Mouse (Mus musculus): ENCODE data around the gene Xbp1. TPM values are rescaled to one million over a fixed set of nuclear protein-coding genes. Genes with fewer than 3 reads are reported as not detected.

Xbp1 gene
- polyA plus RNA-seq, 1 experiment from 2014 or later, result 135 TPM

DNA sequence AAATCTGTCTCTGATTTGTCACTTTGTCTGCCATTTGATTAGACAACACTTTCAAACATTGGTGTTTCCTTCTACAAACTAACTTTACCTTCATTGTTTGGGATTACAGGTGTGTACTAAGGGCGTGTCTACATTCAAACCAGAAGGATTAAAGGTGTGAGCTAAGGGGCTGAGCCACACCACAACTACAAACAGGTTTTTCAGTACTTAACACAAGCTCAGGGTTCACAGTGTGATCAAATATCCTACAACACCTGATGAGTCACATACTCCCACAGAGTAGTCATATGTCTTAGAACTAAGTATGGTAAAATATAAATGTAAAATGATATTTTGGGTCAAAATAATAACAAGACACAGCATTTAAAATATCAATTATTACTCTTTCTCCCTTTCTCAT lies 31.5 kb downstream of the Xbp1 start:
- Histone ChIP-seq H3K36me3 (ENCODE audit: control insufficient read depth, insufficient read depth) (no peaks in the 10 kb centered on the region), H3K27me3 (replicated peaks; ENCODE audit: control insufficient read depth, insufficient read depth, low read length) (no peaks in the 10 kb centered on the region), H3K9me3 (ENCODE audit: control insufficient read depth, low read length) (no peaks in the 10 kb centered on the region), H3K9ac (replicated peaks; ENCODE audit: low read depth, low read length) (no peak overlapping the region), H3K4me3 (replicated peaks; ENCODE audit: low read length) (no peak overlapping the region), H3K27ac (ENCODE audit: low read length) (no peak overlapping the region), H3K4me2 (ENCODE audit: low read length) (no peak overlapping the region), H3K4me1 (replicated peaks; ENCODE audit: control insufficient read depth, insufficient read depth, low read length) (no peaks in the 10 kb centered on the region)
- no peak for ATAC-seq
- 62% methylated on average over 1 of the region's 1 CpGs for WGBS

GRCm38 (mm10) chr11:5560273-5560672 lies 39.8 kb downstream of the Xbp1 start:
- H3K9me3 ChIP-seq (ENCODE audit: control insufficient read depth, low read length), result no peaks in the 10 kb centered on the region
- WGBS, result 85% methylated on average over 3 of the region's 3 CpGs
- H3K9ac ChIP-seq (replicated peaks; ENCODE audit: low read depth, low read length), result no peak overlapping the region
- no peaks in the 10 kb centered on the region for H3K27me3 ChIP-seq (replicated peaks; ENCODE audit: control insufficient read depth, insufficient read depth, low read length)
- no peak overlapping the region for H3K4me2 ChIP-seq (ENCODE audit: low read length)
- H3K27ac ChIP-seq (ENCODE audit: low read length), result no peak overlapping the region
- H3K4me3 ChIP-seq (replicated peaks; ENCODE audit: low read length), result no peak overlapping the region
- H3K4me1 ChIP-seq (replicated peaks; ENCODE audit: control insufficient read depth, insufficient read depth, low read length), result 0 out of 2 replicates have a peak, but pooled peaks cover 3% of the 10 kb centered on the region
- no peaks in the 10 kb centered on the region for H3K36me3 ChIP-seq (ENCODE audit: control insufficient read depth, insufficient read depth)
- ATAC-seq, result no peak

GRCm38 (mm10) chr11:5562625-5563268 lies 42.3 kb downstream of the Xbp1 start:
- ATAC-seq, result peak; percentile 45; the same call in 1 of the 2 replicates
- no peak overlapping the region for H3K4me3 ChIP-seq (replicated peaks; ENCODE audit: low read length)
- no peak overlapping the region for H3K4me2 ChIP-seq (ENCODE audit: low read length)
- 0 out of 2 replicates have a peak, but pooled peaks cover 3% of the 10 kb centered on the region for H3K4me1 ChIP-seq (replicated peaks; ENCODE audit: control insufficient read depth, insufficient read depth, low read length)
- no peaks in the 10 kb centered on the region for H3K9me3 ChIP-seq (ENCODE audit: control insufficient read depth, low read length)
- no peak overlapping the region for H3K9ac ChIP-seq (replicated peaks; ENCODE audit: low read depth, low read length)
- 19% methylated on average over 9 of the region's 9 CpGs for WGBS
- H3K27me3 ChIP-seq (replicated peaks; ENCODE audit: control insufficient read depth, insufficient read depth, low read length), result no peaks in the 10 kb centered on the region
- H3K36me3 ChIP-seq (ENCODE audit: control insufficient read depth, insufficient read depth), result no peaks in the 10 kb centered on the region
- no peak overlapping the region for H3K27ac ChIP-seq (ENCODE audit: low read length)

GRCm38 (mm10) chr11:5563898-5564297 lies 43.4 kb downstream of the Xbp1 start:
- 56% methylated on average over 6 of the region's 6 CpGs for WGBS
- no peak overlapping the region for H3K4me2 ChIP-seq (ENCODE audit: low read length)
- H3K4me1 ChIP-seq (replicated peaks; ENCODE audit: control insufficient read depth, insufficient read depth, low read length), result 0 out of 2 replicates have a peak, but pooled peaks cover 3% of the 10 kb centered on the region
- H3K27me3 ChIP-seq (replicated peaks; ENCODE audit: control insufficient read depth, insufficient read depth, low read length), result no peaks in the 10 kb centered on the region
- H3K9ac ChIP-seq (replicated peaks; ENCODE audit: low read depth, low read length), result no peak overlapping the region
- no peak for ATAC-seq
- no peaks in the 10 kb centered on the region for H3K36me3 ChIP-seq (ENCODE audit: control insufficient read depth, insufficient read depth)
- H3K9me3 ChIP-seq (ENCODE audit: control insufficient read depth, low read length), result no peaks in the 10 kb centered on the region
- H3K4me3 ChIP-seq (replicated peaks; ENCODE audit: low read length), result no peak overlapping the region
- no peak overlapping the region for H3K27ac ChIP-seq (ENCODE audit: low read length)

GRCm38 (mm10) chr11:5565596-5565995 lies 45.1 kb downstream of the Xbp1 start:
- no peaks in the 10 kb centered on the region for H3K27me3 ChIP-seq (replicated peaks; ENCODE audit: control insufficient read depth, insufficient read depth, low read length)
- WGBS, result 84% methylated on average over 3 of the region's 3 CpGs
- no peaks in the 10 kb centered on the region for H3K9me3 ChIP-seq (ENCODE audit: control insufficient read depth, low read length)
- no peak overlapping the region for H3K9ac ChIP-seq (replicated peaks; ENCODE audit: low read depth, low read length)
- H3K4me2 ChIP-seq (ENCODE audit: low read length), result no peak overlapping the region
- H3K27ac ChIP-seq (ENCODE audit: low read length), result no peak overlapping the region
- 0 out of 2 replicates have a peak, but pooled peaks cover 3% of the 10 kb centered on the region for H3K4me1 ChIP-seq (replicated peaks; ENCODE audit: control insufficient read depth, insufficient read depth, low read length)
- no peak for ATAC-seq
- no peaks in the 10 kb centered on the region for H3K36me3 ChIP-seq (ENCODE audit: control insufficient read depth, insufficient read depth)
- no peak overlapping the region for H3K4me3 ChIP-seq (replicated peaks; ENCODE audit: low read length)

DNA sequence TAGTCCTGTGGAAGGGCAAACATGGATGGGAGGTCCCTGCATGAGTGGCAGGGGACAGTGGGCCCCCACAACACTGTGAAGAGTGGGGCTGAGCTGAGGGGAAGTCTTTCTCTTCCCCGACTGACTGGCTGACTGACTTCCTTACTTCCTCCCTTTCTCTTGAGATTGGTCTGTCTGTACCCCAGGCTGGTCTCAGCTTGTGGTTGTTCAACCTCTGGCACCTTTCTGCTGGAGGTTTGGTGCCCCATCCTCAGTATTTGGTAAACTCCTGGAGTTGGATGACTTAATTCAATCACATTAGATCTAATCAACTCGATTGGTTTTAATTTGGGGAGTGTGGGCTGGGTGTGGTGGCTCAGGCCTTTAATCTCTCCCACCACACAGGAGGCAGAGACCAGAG lies 46.0 kb downstream of the Xbp1 start:
- H3K9ac ChIP-seq (replicated peaks; ENCODE audit: low read depth, low read length), result no peak overlapping the region
- H3K4me2 ChIP-seq (ENCODE audit: low read length), result no peak overlapping the region
- H3K36me3 ChIP-seq (ENCODE audit: control insufficient read depth, insufficient read depth), result no peaks in the 10 kb centered on the region
- H3K27ac ChIP-seq (ENCODE audit: low read length), result no peak overlapping the region
- H3K27me3 ChIP-seq (replicated peaks; ENCODE audit: control insufficient read depth, insufficient read depth, low read length), result no peaks in the 10 kb centered on the region
- no peak overlapping the region for H3K4me3 ChIP-seq (replicated peaks; ENCODE audit: low read length)
- WGBS, result 71% methylated on average over 2 of the region's 2 CpGs
- 0 out of 2 replicates have a peak, but pooled peaks cover 3% of the 10 kb centered on the region for H3K4me1 ChIP-seq (replicated peaks; ENCODE audit: control insufficient read depth, insufficient read depth, low read length)
- H3K9me3 ChIP-seq (ENCODE audit: control insufficient read depth, low read length), result no peaks in the 10 kb centered on the region
- no peak for ATAC-seq

DNA sequence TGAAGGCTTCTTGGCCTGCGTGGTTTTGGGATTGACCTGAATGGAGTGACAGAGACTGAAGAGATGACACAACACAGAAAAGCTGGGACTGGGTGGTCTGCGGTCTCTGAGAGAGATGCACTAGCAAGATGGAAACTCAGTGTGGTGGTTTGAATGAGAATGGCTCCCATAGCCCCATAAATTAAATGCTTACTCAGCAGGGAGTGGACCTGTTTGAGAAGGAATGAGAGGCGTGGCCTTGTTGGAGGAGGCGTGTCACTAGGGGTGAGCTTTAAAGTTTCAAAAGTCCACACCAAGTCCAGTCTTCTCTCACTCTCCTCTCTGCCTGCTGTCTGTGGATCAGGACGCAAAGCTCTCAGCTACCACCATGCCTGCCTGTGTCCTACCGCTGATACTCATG lies 47.2 kb downstream of the Xbp1 start:
- no peaks in the 10 kb centered on the region for H3K9me3 ChIP-seq (ENCODE audit: control insufficient read depth, low read length)
- H3K4me2 ChIP-seq (ENCODE audit: low read length), result no peak overlapping the region
- H3K9ac ChIP-seq (replicated peaks; ENCODE audit: low read depth, low read length), result no peak overlapping the region
- no peaks in the 10 kb centered on the region for H3K36me3 ChIP-seq (ENCODE audit: control insufficient read depth, insufficient read depth)
- H3K4me1 ChIP-seq (replicated peaks; ENCODE audit: control insufficient read depth, insufficient read depth, low read length), result 0 out of 2 replicates have a peak, but pooled peaks cover 3% of the 10 kb centered on the region
- ATAC-seq, result no peak
- no peak overlapping the region for H3K4me3 ChIP-seq (replicated peaks; ENCODE audit: low read length)
- no peaks in the 10 kb centered on the region for H3K27me3 ChIP-seq (replicated peaks; ENCODE audit: control insufficient read depth, insufficient read depth, low read length)
- no peak overlapping the region for H3K27ac ChIP-seq (ENCODE audit: low read length)
- WGBS, result 95% methylated on average over 6 of the region's 6 CpGs

GRCm38 (mm10) chr11:5568082-5568481 lies 47.6 kb downstream of the Xbp1 start:
- H3K4me2 ChIP-seq (ENCODE audit: low read length), result no peak overlapping the region
- H3K9ac ChIP-seq (replicated peaks; ENCODE audit: low read depth, low read length), result no peak overlapping the region
- no peaks in the 10 kb centered on the region for H3K4me1 ChIP-seq (replicated peaks; ENCODE audit: control insufficient read depth, insufficient read depth, low read length)
- no peaks in the 10 kb centered on the region for H3K36me3 ChIP-seq (ENCODE audit: control insufficient read depth, insufficient read depth)
- H3K27me3 ChIP-seq (replicated peaks; ENCODE audit: control insufficient read depth, insufficient read depth, low read length), result no peaks in the 10 kb centered on the region
- H3K9me3 ChIP-seq (ENCODE audit: control insufficient read depth, low read length), result no peaks in the 10 kb centered on the region
- no peak for ATAC-seq
- H3K27ac ChIP-seq (ENCODE audit: low read length), result no peak overlapping the region
- 89% methylated on average over 5 of the region's 5 CpGs for WGBS
- no peak overlapping the region for H3K4me3 ChIP-seq (replicated peaks; ENCODE audit: low read length)

- Histone ChIP-seq H3K4me3 (replicated peaks; ENCODE audit: low read length) (no peak within 1 kb of the TSS), H3K36me3 (ENCODE audit: control insufficient read depth, insufficient read depth) (no peaks in the 10 kb centered on the region), H3K9me3 (ENCODE audit: control insufficient read depth, low read length) (no peaks in the 10 kb centered on the region), H3K27me3 (replicated peaks; ENCODE audit: control insufficient read depth, insufficient read depth, low read length) (no peaks in the 10 kb centered on the region), H3K4me1 (replicated peaks; ENCODE audit: control insufficient read depth, insufficient read depth, low read length) (no peaks in the 10 kb centered on the region), H3K4me2 (ENCODE audit: low read length) (no peak within 1 kb of the TSS), H3K27ac (ENCODE audit: low read length) (no peak within 1 kb of the TSS), H3K9ac (replicated peaks; ENCODE audit: low read depth, low read length) (no peak within 1 kb of the TSS)
- ATAC-seq, result no peak
- 77% methylated on average over 12 of the region's 12 CpGs for WGBS
Measured at GRCm38 (mm10) chr11:5569474-5569873, 49.0 kb downstream of the Xbp1 start, which contains the start of gene Ankrd36. Gene Ankrd36, plus strand, starts transcription at chr11:5569684.

Measured in forebrain, embryonic 16.5 days (tissue).